Mouse (Mus musculus) cerebellum, adult 18-20 months (tissue): Measurements from ENCODE around the gene Katnbl1.
A peak's percentile ranks its signal among the peaks of the same experiment; 100 is the strongest.

Experiments
- DNase-seq, 2 experiments: peaks; one replicate each; pipeline ENCODE4 v3.0.0; 2021

Katnbl1 gene

GRCm38 (mm10) chr2:112378973-112379898, at the start of gene Katnbl1:
TSS of gene Katnbl1 (plus strand) at chr2:112379211.
- peak; percentile 94 to 97 for DNase-seq

- DNase-seq = no peak
Observed at GRCm38 (mm10) chr2:112332051-112332898, 46.7 kb upstream of the Katnbl1 start.

DNA sequence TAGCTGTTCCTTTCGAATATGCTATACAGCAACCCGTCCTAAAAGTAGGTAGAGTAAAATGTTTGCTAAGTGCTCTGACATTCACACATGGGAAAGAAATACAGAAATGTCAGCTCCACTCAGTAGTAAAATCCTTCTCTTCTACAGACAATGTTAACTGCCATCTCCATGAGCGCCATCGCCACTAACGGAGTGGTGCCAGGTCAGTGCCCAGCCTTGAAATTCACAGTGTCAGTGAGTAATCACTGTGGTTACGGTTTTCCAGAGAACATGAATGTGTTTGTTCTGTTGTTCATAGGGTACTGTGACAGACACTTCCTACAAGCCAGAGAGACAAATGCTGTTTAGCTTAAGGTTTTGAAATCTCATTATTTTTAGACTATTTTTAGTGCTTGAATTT, 41.8 kb upstream of the Katnbl1 start:
- DNase-seq = no peak

DNA sequence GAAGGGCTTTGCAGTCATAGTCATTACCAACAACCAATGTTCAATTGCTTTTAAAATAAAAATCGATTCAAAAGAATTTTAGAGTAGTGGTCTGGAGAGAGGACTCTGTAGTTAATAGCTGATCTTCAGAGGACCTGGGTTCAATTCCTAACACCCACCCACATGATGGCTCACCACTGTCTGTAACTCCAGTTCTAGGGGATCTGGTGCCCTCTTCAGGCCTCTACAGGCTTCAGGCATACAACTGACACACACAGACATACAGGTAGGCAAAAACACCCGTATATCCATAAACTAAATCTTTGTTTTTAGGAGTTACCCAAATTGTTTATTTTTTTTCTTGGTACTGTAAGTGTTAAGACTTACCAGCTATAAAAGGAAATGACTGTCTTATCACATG, 39.3 kb upstream of the Katnbl1 start:
- DNase-seq = peak in 1 of 2 experiments; percentile 15

DNA sequence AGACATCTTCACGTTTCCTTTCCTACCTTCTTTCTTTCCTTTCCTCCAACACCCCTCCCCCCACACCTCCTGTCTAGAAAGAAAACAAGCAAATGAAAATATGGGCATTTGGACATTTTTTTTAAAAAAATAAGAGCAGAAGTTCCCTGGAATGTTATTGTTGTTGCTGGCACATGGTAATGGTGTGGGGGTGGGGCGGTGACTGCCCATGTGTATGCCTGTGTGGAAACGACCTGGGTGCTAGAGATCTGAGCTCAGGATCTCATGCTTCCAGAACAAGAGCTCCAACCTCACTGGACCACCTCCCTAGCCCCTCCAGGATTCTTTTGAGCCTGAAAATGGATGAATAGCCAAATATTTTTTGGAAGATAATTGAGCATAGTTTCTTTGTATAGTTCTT, 37.9 kb upstream of the Katnbl1 start:
- no peak for DNase-seq

GRCm38 (mm10) chr2:112348246-112348645, 30.8 kb upstream of the Katnbl1 start:
- DNase-seq = no peak

DNA sequence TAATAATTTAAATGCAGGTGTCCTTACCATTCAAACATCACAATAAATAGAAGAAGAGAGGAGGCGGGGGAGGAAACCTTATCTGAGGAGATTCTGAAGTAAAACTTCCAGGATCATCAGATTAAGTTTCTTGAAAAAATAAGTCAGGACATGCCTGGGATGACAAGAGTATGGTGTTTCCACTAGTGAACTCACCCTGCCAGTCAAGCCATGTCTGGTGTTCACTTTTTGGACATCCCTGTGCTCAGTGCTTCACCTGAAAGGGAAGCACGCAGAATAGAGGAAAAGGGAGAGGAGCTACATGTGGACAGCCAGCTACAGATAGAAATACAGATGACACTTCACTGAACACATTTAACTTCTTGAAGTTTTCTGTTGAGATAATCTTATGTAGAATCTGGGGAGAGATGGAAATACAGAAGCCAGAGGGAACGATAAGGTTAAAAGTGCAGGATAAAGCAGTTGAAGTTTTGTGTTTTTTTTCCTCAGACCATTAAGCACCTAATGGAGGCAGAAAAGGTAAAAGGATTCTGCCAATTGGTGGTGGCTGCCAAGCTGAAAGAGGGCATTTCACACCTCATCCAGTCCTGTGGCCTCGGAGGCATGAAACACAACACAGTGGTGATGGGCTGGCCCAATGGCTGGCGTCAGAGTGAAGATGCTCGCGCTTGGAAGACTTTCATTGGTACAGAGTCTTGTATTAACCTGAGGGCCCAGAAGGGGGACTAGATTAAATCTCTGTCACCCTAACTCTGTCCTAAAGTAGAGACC, 25.1 kb upstream of the Katnbl1 start:
- DNase-seq = no peak

DNA sequence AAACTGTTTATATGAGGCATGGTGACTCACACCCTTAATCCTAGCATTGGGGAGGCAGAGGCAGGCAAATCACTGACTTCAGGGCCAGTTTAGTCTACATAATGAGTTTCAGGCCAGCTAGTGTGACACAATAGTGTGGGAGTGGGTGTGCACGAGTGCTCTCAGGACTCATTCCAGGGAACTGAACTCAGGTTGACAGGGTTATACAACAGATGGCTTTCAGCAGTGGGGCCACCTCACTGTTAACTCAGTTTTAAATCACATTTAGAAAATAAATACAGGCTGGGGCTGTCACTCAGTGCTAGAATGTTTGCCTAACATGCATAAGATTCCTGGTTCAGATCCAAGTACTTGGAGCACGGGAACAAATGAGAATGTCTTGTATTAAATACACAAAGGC, 19.4 kb upstream of the Katnbl1 start:
- DNase-seq = no peak

- no peak for DNase-seq
Observed at GRCm38 (mm10) chr2:112360012-112360780, 18.8 kb upstream of the Katnbl1 start.

- no peak for DNase-seq
Observed at GRCm38 (mm10) chr2:112360781-112361169, 18.2 kb upstream of the Katnbl1 start.

DNA sequence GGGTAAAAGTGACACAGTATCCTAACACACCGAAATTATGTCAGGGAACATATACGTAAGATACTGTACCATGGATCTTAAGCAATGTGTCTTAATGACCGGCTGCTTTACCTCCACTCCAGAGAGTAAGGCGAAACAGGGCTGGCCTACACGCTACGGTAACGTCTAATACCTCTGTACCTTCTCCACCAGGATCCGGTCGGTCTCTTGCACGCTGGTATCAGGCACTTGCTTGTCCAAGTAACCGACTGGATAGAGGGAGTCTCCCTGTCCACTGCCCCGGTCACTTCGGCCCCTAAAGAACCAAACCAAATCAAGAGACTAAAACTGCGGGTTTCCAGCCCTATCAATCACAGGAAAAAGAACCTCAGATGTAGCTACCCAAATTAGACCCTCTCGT, 11.8 kb upstream of the Katnbl1 start:
- peak in 1 of 2 experiments; percentile 10 for DNase-seq

DNA sequence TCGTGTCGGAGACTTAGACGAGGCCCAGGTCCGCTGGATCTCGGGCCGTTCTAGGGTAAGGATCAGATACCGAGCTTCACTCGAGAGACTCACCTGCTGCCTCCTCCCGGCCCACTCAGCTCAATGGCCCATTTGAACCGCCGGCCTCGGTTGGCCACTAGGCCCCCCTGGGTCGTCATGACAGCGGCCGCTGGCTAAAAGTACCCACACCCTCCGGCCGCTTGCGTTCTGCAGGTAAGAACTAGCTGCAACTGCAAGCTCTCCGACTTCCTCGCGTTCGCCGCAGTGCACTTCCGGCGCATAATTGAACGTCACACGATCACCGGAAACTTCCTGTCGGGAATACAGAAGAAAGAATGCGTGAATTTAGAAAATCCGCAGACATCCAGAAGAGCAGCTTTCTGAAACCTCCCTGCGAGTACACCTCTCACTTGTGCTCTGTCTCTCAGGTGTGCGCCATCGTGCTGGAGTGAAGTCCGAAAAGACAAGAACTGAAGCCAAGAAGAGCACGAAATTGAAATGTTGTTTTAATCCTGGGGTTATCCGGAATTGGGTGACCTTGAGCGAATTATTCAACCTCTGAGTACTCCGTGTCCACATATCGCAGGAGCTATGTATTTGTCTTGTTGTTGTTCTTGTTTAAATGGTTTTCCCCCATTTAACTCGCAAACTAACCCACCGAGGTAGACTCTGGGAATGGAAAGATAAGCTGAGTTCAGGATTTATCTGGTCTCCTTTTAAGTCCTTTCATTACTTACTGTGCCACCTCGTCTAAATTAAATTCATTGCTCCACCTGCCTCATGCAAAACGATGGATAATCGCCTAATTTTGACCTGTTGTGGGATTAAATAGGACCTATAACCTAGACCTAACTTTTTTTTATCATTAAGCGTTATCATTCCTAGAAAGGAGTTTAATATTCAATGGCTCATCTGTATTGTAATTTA, 11.0 kb upstream of the Katnbl1 start, which contains the start of gene Emc4:
Emc4 (minus strand) TSS at position 302 of the 948 bp plus-strand sequence.
- DNase-seq = peak; percentile 93 to 94

- no peak for DNase-seq
Observed at GRCm38 (mm10) chr2:112369941-112370340, 9.1 kb upstream of the Katnbl1 start.

DNA sequence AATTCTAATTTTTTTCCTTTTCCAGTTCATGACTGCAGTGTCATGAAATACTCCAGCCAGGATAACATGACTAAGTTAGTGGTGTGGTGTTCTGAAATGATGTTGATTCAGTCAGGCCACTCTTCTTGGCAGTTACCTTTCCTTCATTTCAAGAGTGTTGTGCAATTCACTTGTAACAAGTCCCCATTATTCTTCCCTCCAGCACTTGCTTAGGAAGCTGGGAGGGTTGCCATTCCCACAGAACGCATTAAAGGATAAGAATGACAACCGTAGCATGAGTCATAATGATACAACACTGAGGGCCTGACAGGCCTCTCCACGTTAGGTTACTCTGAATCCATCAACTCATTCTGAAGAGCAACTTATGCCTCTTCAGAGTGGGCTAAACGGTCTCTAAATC, 5.9 kb upstream of the Katnbl1 start:
- DNase-seq = no peak

GRCm38 (mm10) chr2:112374610-112375009, 4.4 kb upstream of the Katnbl1 start:
- no peak for DNase-seq

GRCm38 (mm10) chr2:112380131-112380530, 1.1 kb downstream of the Katnbl1 start:
- no peak for DNase-seq

DNA sequence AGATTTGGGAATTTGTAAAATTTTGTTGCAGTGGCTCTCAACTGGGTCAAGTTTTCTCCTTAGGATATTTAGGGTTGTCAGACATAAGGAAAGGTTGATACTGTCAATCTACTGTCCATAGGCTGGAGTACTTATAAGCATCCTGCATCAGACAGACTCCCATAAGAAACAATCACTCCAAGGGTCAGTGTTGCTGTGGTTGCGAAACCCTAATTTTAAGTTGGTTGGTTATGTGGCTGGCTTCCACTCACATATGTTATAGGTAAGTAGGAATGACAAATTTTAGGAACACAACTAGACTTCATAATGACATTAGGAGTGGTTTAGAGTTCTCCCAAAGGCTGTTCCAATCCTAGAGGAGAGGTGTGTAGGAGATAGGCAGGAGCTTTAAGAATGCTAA, 2.2 kb downstream of the Katnbl1 start:
- DNase-seq = no peak

GRCm38 (mm10) chr2:112390843-112391242, 11.8 kb downstream of the Katnbl1 start:
- DNase-seq = no peak

DNA sequence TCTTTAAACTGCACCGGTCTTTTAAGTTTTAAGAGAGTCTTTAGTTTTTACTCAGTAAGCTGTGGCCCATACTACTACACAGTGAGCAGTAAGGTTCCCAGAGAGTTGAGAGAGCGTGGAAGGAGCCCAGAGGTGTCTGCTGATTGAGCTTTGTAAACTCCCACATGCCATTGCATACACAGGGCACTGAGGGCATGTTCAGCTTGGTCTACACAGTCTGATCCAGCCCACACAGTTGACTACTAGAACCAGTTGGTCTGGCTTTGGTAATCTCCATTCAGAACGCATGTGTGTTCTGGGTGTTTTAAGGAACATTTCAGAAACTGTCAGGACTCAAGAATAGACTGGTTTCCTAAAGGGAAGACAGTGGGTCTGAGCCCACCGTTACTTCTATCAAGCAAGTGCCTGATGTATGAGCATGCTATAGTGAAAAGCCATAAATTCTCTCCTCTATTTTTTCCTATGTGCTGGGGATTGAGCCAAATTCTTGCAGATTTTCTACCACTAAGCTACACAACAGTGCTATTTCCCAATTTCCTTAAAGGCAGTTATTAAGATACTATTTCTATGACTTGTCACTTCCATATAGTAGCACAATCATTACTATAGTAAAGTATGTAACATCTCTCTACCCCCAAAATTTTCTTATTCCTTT, 12.5 kb downstream of the Katnbl1 start:
- DNase-seq = no peak

- no peak for DNase-seq
Observed at GRCm38 (mm10) chr2:112392689-112393088, 13.7 kb downstream of the Katnbl1 start.
